Mouse (Mus musculus) urinary bladder, postnatal 25 days (tissue): ENCODE data around the gene Tsc2.
"Not testable (repeated sequence)": the region's sequence is repeated elsewhere in the genome, so short reads cannot be mapped to it uniquely, and the experiment has no call there.

Experiments
- DNase-seq: peaks from one replicate; pipeline ENCODE4 v3.0.0; 2022; ENCODE audit warnings: low spot score

Gene Tsc2

GRCm38 (mm10) chr17:24632167-24632812, at the start of gene Tsc2, which contains the start of gene Nthl1:
Gene Tsc2 (minus strand): TSS chr17:24632630.
Gene Nthl1 (plus strand): TSS chr17:24632680.
- peak; percentile 77 for DNase-seq

- DNase-seq: no peak
These were observed 45.2 kb upstream of the Tsc2 start for GRCm38 (mm10) chr17:24677500-24678080.

GRCm38 (mm10) chr17:24676877-24677276, 44.4 kb upstream of the Tsc2 start:
- no peak for DNase-seq

- peak; percentile 60 for DNase-seq
These were observed 43.8 kb upstream of the Tsc2 start for GRCm38 (mm10) chr17:24676187-24676586.

- DNase-seq: no peak
These were observed 41.8 kb upstream of the Tsc2 start for GRCm38 (mm10) chr17:24674277-24674676.

- DNase-seq: no peak
These were observed 39.7 kb upstream of the Tsc2 start for GRCm38 (mm10) chr17:24672141-24672540.

- no peak for DNase-seq
These were observed 38.9 kb upstream of the Tsc2 start for GRCm38 (mm10) chr17:24671346-24671745.

- DNase-seq: no peak
These were observed 37.9 kb upstream of the Tsc2 start for GRCm38 (mm10) chr17:24670246-24670844.

GRCm38 (mm10) chr17:24669545-24670245, 37.3 kb upstream of the Tsc2 start, which contains the start of gene Zfp598:
Gene Zfp598 (plus strand): TSS chr17:24669687.
- DNase-seq: peak; percentile 96

- DNase-seq: not testable (repeated sequence)
These were observed 36.7 kb upstream of the Tsc2 start for GRCm38 (mm10) chr17:24669214-24669544.

- DNase-seq: peak; percentile 55
These were observed 35.0 kb upstream of the Tsc2 start for GRCm38 (mm10) chr17:24667416-24667815.

GRCm38 (mm10) chr17:24667011-24667410, 34.6 kb upstream of the Tsc2 start:
- not testable (repeated sequence) for DNase-seq

GRCm38 (mm10) chr17:24658017-24658758, 25.8 kb upstream of the Tsc2 start, which contains the start of gene Npw:
Gene Npw (minus strand): TSS chr17:24658457.
- no peak for DNase-seq

- DNase-seq: no peak
These were observed 22.5 kb upstream of the Tsc2 start for GRCm38 (mm10) chr17:24654969-24655368.

- peak; percentile 77 for DNase-seq
These were observed 21.7 kb upstream of the Tsc2 start for GRCm38 (mm10) chr17:24653967-24654710.

- DNase-seq: no peak
These were observed 19.4 kb upstream of the Tsc2 start for GRCm38 (mm10) chr17:24651835-24652234.

GRCm38 (mm10) chr17:24650766-24651165, 18.3 kb upstream of the Tsc2 start:
- DNase-seq: no peak

- DNase-seq: peak; percentile 48
These were observed 17.7 kb upstream of the Tsc2 start, which contains the start of gene Slc9a3r2 for GRCm38 (mm10) chr17:24650070-24650616. Gene Slc9a3r2 (minus strand): TSS chr17:24650327.

- peak; percentile 41 for DNase-seq
These were observed 17.2 kb upstream of the Tsc2 start for GRCm38 (mm10) chr17:24649581-24650069.

- no peak for DNase-seq
These were observed 16.4 kb upstream of the Tsc2 start for GRCm38 (mm10) chr17:24648731-24649377.
